Mouse (Mus musculus): ENCODE data around the gene Mgst1. TPM values are rescaled to one million over a fixed set of nuclear protein-coding genes. Genes with fewer than 3 reads are reported as not detected.

Mgst1 gene
- polyA plus RNA-seq, 1 experiment = 411 TPM

- 17% methylated on average over 5 of the region's 5 CpGs for WGBS
- TF ChIP-seq POLR2A (IDR thresholded peaks at IDR 0.05; ENCODE audit: low read depth, low read length) = no peak
- peak; percentile 89 for TF ChIP-seq CTCF (conservative IDR thresholded peaks at IDR 0.05; ENCODE audit: insufficient read depth, insufficient read length, low read depth, low read length)
- peak; percentile 71 for DNase-seq
- H3K27me3 ChIP-seq (replicated peaks; ENCODE audit: control insufficient read depth, insufficient read depth, low read length) = no peaks in the 10 kb centered on the region
- H3K4me1 ChIP-seq (ENCODE audit: control insufficient read depth, insufficient read depth, low read length) = no peaks in the 10 kb centered on the region
- H3K4me3 ChIP-seq (ENCODE audit: insufficient read depth, low read depth, low read length) = no peak overlapping the region
- H3K36me3 ChIP-seq (ENCODE audit: control insufficient read depth, insufficient read depth, low read length) = no peaks in the 10 kb centered on the region
- H3K27ac ChIP-seq (ENCODE audit: insufficient read depth, low read depth, low read length) = no peak overlapping the region
These were observed 13.0 kb downstream of the Mgst1 start for GRCm38 (mm10) chr6:138153111-138153510.

- DNase-seq = peak; percentile 26
- WGBS = 69% methylated on average over 7 of the region's 7 CpGs
- Histone ChIP-seq H3K4me1 (ENCODE audit: control insufficient read depth, insufficient read depth, low read length) (no peaks in the 10 kb centered on the region), H3K27me3 (replicated peaks; ENCODE audit: control insufficient read depth, insufficient read depth, low read length) (no peaks in the 10 kb centered on the region), H3K27ac (ENCODE audit: insufficient read depth, low read depth, low read length) (no peak overlapping the region), H3K36me3 (ENCODE audit: control insufficient read depth, insufficient read depth, low read length) (no peaks in the 10 kb centered on the region), H3K4me3 (ENCODE audit: insufficient read depth, low read depth, low read length) (no peak overlapping the region)
- peak; percentile 54 for TF ChIP-seq CTCF (conservative IDR thresholded peaks at IDR 0.05; ENCODE audit: insufficient read depth, insufficient read length, low read depth, low read length)
- TF ChIP-seq POLR2A (IDR thresholded peaks at IDR 0.05; ENCODE audit: low read depth, low read length) = no peak
These were observed 23.8 kb downstream of the Mgst1 start for GRCm38 (mm10) chr6:138163920-138164319.

GRCm38 (mm10) chr6:138171480-138172224 is 31.5 kb downstream of the Mgst1 start:
- WGBS = 47% methylated on average over 15 of the region's 15 CpGs
- DNase-seq = peak; percentile 25
- Histone ChIP-seq H3K4me3 (ENCODE audit: insufficient read depth, low read depth, low read length) (no peak overlapping the region), H3K4me1 (ENCODE audit: control insufficient read depth, insufficient read depth, low read length) (no peaks in the 10 kb centered on the region), H3K36me3 (ENCODE audit: control insufficient read depth, insufficient read depth, low read length) (no peaks in the 10 kb centered on the region), H3K27ac (ENCODE audit: insufficient read depth, low read depth, low read length) (no peak overlapping the region), H3K27me3 (replicated peaks; ENCODE audit: control insufficient read depth, insufficient read depth, low read length) (no peaks in the 10 kb centered on the region)
- TF ChIP-seq POLR2A (IDR thresholded peaks at IDR 0.05; ENCODE audit: low read depth, low read length) (no peak), CTCF (conservative IDR thresholded peaks at IDR 0.05; ENCODE audit: insufficient read depth, insufficient read length, low read depth, low read length) (peak; percentile 37; the same call in 1 of the 2 replicates)

Other genes with a start within 250 kb of the Mgst1 start
- gene Slc15a5, start 60.4 kb upstream of the Mgst1 start, polyA plus RNA-seq (2012; rRNA removed) = 0.48 TPM in 1 of 2 replicates, not detected in the other

Data from kidney, adult 2 months (tissue).